Mouse (Mus musculus): ENCODE results near the gene Pde8a.

GRCm38 (mm10) chr7:81286946-81287345 is 73.5 kb downstream of the Pde8a start:
- no peak for TF ChIP-seq CTCF (conservative IDR thresholded peaks at IDR 0.05; ENCODE audit: low read length)
- TF ChIP-seq POU5F1 (IDR thresholded peaks at IDR 0.05; ENCODE audit: borderline replicate concordance, low read length): no peak
- no peak for TF ChIP-seq NANOG (IDR thresholded peaks at IDR 0.05; ENCODE audit: borderline replicate concordance, low read length)
